Mouse (Mus musculus): Measurements from ENCODE around the gene Arhgap10. TPM values are rescaled to one million over a fixed set of nuclear protein-coding genes. Genes with fewer than 3 reads are reported as not detected.

Arhgap10 gene
- total RNA-seq, 2 experiments from 2014 or later = 54.4 to 55.9 TPM

- Histone ChIP-seq H3K4me3 (no peak overlapping the region), H3K27ac (peak overlapping the region; percentile 66)
- no peak for TF ChIP-seq CTCF (IDR thresholded peaks at IDR 0.05)
- intact Hi-C loops (cut with DNase I) = no loop called here
- no peak for DNase-seq
Measured at GRCm38 (mm10) chr8:77267941-77268405, 249.8 kb downstream of the Arhgap10 start.

GRCm38 (mm10) chr8:77262216-77263009 lies 255.3 kb downstream of the Arhgap10 start:
- DNase-seq = no peak
- TF ChIP-seq CTCF (IDR thresholded peaks at IDR 0.05) = no peak
- Histone ChIP-seq H3K4me3 (no peak overlapping the region), H3K27ac (no peak overlapping the region)
- intact Hi-C loops (cut with DNase I) = no loop called here

- intact Hi-C loops (cut with DNase I) = no loop called here
- Histone ChIP-seq H3K4me3 (no peak overlapping the region), H3K27ac (no peak overlapping the region)
- no peak for DNase-seq
- no peak for TF ChIP-seq CTCF (IDR thresholded peaks at IDR 0.05)
Measured at GRCm38 (mm10) chr8:77261215-77261614, 256.5 kb downstream of the Arhgap10 start.

- intact Hi-C loops (cut with DNase I) = no loop called here
Measured at GRCm38 (mm10) chr8:77257085-77257451, 260.7 kb downstream of the Arhgap10 start.

GRCm38 (mm10) chr8:77256450-77257084 lies 261.2 kb downstream of the Arhgap10 start:
- no peak for DNase-seq
- no peak for TF ChIP-seq CTCF (IDR thresholded peaks at IDR 0.05)
- intact Hi-C loops (cut with DNase I) = no loop called here
- Histone ChIP-seq H3K4me3 (no peak overlapping the region), H3K27ac (no peak overlapping the region)

More at GRCm38 (mm10) chr8:77257085-77257451, 260.7 kb downstream of the Arhgap10 start:
- DNase-seq = no peak
- no peak for TF ChIP-seq CTCF (IDR thresholded peaks at IDR 0.05)
- Histone ChIP-seq H3K4me3 (no peak overlapping the region), H3K27ac (no peak overlapping the region)

- no peak for TF ChIP-seq CTCF (IDR thresholded peaks at IDR 0.05)
- H3K4me3 ChIP-seq = no peak overlapping the region
- DNase-seq = no peak
- no peak overlapping the region for H3K27ac ChIP-seq
- intact Hi-C loops (cut with DNase I) = no loop called here
Measured at GRCm38 (mm10) chr8:77254466-77254865, 263.3 kb downstream of the Arhgap10 start.

GRCm38 (mm10) chr8:77251134-77251533 lies 266.6 kb downstream of the Arhgap10 start:
- no peak for TF ChIP-seq CTCF (IDR thresholded peaks at IDR 0.05)
- intact Hi-C loops (cut with DNase I) = no loop called here
- no peak for DNase-seq
- H3K4me3 ChIP-seq = no peak overlapping the region
- H3K27ac ChIP-seq = no peak overlapping the region

GRCm38 (mm10) chr8:77250094-77250493 lies 267.7 kb downstream of the Arhgap10 start:
- TF ChIP-seq CTCF (IDR thresholded peaks at IDR 0.05) = no peak
- DNase-seq = no peak
- no peak overlapping the region for H3K4me3 ChIP-seq
- H3K27ac ChIP-seq = no peak overlapping the region
- intact Hi-C loops (cut with DNase I) = no loop called here

GRCm38 (mm10) chr8:77241381-77241780 lies 276.4 kb downstream of the Arhgap10 start:
- intact Hi-C loops (cut with DNase I) = no loop called here
- no peak for TF ChIP-seq CTCF (IDR thresholded peaks at IDR 0.05)
- Histone ChIP-seq H3K27ac (no peak overlapping the region), H3K4me3 (no peak overlapping the region)
- DNase-seq = no peak

- H3K4me3 ChIP-seq = no peak overlapping the region
- TF ChIP-seq CTCF (IDR thresholded peaks at IDR 0.05) = peak; percentile 23; the same call in 1 of the 2 replicates
- H3K27ac ChIP-seq = no peak overlapping the region
- intact Hi-C loops (cut with DNase I) = no loop called here
- no peak for DNase-seq
Measured at GRCm38 (mm10) chr8:77239462-77239861, 278.3 kb downstream of the Arhgap10 start.

- TF ChIP-seq CTCF (IDR thresholded peaks at IDR 0.05) = no peak
- no peak overlapping the region for H3K27ac ChIP-seq
- intact Hi-C loops (cut with DNase I) = no loop called here
- no peak overlapping the region for H3K4me3 ChIP-seq
- peak; percentile 50 for DNase-seq
Measured at GRCm38 (mm10) chr8:77236701-77237100, 281.1 kb downstream of the Arhgap10 start.

GRCm38 (mm10) chr8:77232411-77232810 lies 285.3 kb downstream of the Arhgap10 start:
- H3K27ac ChIP-seq = no peak overlapping the region
- no peak for TF ChIP-seq CTCF (IDR thresholded peaks at IDR 0.05)

GRCm38 (mm10) chr8:77231834-77232233 lies 285.9 kb downstream of the Arhgap10 start:
- intact Hi-C loops (cut with DNase I) = no loop called here
- no peak for TF ChIP-seq CTCF (IDR thresholded peaks at IDR 0.05)
- no peak overlapping the region for H3K4me3 ChIP-seq
- no peak for DNase-seq
- H3K27ac ChIP-seq = no peak overlapping the region

More at GRCm38 (mm10) chr8:77232411-77232810, 285.3 kb downstream of the Arhgap10 start:
- no peak overlapping the region for H3K4me3 ChIP-seq
- DNase-seq = no peak
- intact Hi-C loops (cut with DNase I) = no loop called here

All from gastrocnemius, adult 2 months (tissue).